ENCODE assay signal across 10 mouse cellular contexts in genomic region chr15:62802770-62803169, GRCm38 (mm10).
DNase-seq lines count a peak whose midpoint lies in the region; ATAC-seq and TF ChIP-seq lines count a peak whose summit lies in the region.
"Had no signal": no experiment of that assay in that cellular context is flagged by ENCODE, and none has a peak within 500 bp of the region (broad histone marks: within the 10 kb centered on the region; RNA-seq: fewer than 3 reads in every experiment).

No protein-coding gene starts in this region.

- no peak overlapping the region for H3K4me3 ChIP-seq in layer of hippocampus, adult 2 months
- H3K4me3 ChIP-seq: midbrain, embryonic 12.5 days had no signal

- peak; percentile 40 for TF ChIP-seq CTCF in layer of hippocampus, adult 2 months (conservative IDR thresholded peaks at IDR 0.05)

- DNase-seq in adrenal gland, adult 8-10 months = peak; percentile 6
- no peak for DNase-seq in adrenal gland, adult 18-20 months (ENCODE audit: low spot score in 2 of 2)
- DNase-seq in layer of hippocampus, adult 2 months (ENCODE audit: low spot score in 2 of 2) = no peak
- DNase-seq in layer of hippocampus, adult 18-20 months (ENCODE audit: low spot score in 2 of 2) = no peak
- DNase-seq in CD4-positive, CD25-positive, alpha-beta regulatory T cell, adult 2 months (ENCODE audit: low read depth, low spot score) = peak; percentile 76
- DNase-seq in kidney, adult 9 months = peak; percentile 44
- DNase-seq in cerebellum, adult 11 months = no peak
- DNase-seq: cerebellum, adult 9-10 months had no signal

- H3K27ac ChIP-seq in layer of hippocampus, adult 2 months = no peak overlapping the region
- H3K27ac ChIP-seq: midbrain, embryonic 12.5 days had no signal

- ATAC-seq in monocyte, adult 5-6 weeks (replicated peaks; ENCODE audit: insufficient number of reproducible peaks, low FRiP score, low TSS enrichment, poor library complexity, severe bottlenecking) = no peak

Comparison
In these comparisons a context has a peak if more than half of its experiments do, and no peak if none do; other contexts are left out.
1. DNase-seq: peak in adrenal gland, adult 8-10 months (single experiment), CD4-positive, CD25-positive, alpha-beta regulatory T cell, adult 2 months (single experiment) and kidney, adult 9 months (single experiment); none in adrenal gland, adult 18-20 months (0 of 2), layer of hippocampus, adult 2 months (0 of 2), layer of hippocampus, adult 18-20 months (0 of 2) and cerebellum, adult 11 months (single experiment).